Mouse (Mus musculus) heart, postnatal 0 days (tissue): ENCODE measurements around the gene Serpinb1c.

ENCODE experiments used
- CTCF ChIP-seq: IDR thresholded peaks from 2 replicates; pipeline ENCODE4 v1.5.1; 2016; ENCODE audit warnings: antibody characterized with exemption, control low read depth, low read depth
- EP300 ChIP-seq: IDR thresholded peaks from 2 replicates; pipeline ENCODE4 v1.6.1; 2016; ENCODE audit warnings: antibody characterized with exemption, low read depth

GRCm38 (mm10) chr13:32866484-32866883 lies 31.5 kb downstream of the Serpinb1c start:
- peak; percentile 86 for TF ChIP-seq CTCF
- no peak for TF ChIP-seq EP300
